Mouse (Mus musculus) frontal cortex, adult 2 months (tissue): Measurements from ENCODE around the gene Ano10. TPM values are rescaled to one million over a fixed set of nuclear protein-coding genes. Genes with fewer than 3 reads are reported as not detected.

Experiments used
- DNase-seq, 2 experiments: peaks; one replicate each; pipeline ENCODE4 v3.0.0; 2022; ENCODE audit warnings: low spot score in 1 of 2; ENCODE audit errors: extremely low spot score in 1 of 2
- polyA plus RNA-seq: library from polyadenylated mRNA; depleted of rRNA; stranded (reverse); fragments of >200 nt; gene quantifications from 2 replicates; pipeline ENCODE4 v1.2.3, GENCODE M21; 2012

Gene Ano10
- polyA plus RNA-seq, 1 experiment, result 31.5 TPM

DNA sequence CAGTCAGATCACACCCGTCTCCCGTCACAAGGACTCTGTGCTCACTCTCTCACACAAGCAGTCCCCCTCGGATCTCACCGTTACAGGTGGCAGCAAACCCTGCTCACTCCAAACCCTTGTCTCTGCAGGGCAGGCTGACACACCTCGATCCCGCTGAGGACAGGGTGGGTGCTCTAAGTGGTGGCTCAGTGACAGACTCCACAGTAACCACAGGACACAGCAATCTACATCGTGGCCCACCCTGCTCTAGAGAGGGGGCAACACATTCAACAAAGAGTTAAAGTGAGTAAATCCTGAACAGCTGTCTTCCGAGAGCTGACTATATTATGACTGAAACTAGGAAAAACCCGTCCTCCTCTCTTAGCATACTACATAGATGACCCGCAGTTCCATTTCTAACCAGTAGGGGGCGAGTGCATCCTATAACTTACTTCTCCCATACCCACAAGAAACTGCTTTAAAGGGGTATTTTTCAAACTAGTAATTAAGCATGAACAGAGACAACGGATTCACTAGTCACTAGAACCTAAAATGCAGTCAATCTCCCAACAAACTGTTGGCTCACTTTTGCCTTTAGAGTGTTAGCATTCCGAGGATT is 46.7 kb downstream of the Ano10 start:
- DNase-seq, result peak; percentile 78 to 94

DNA sequence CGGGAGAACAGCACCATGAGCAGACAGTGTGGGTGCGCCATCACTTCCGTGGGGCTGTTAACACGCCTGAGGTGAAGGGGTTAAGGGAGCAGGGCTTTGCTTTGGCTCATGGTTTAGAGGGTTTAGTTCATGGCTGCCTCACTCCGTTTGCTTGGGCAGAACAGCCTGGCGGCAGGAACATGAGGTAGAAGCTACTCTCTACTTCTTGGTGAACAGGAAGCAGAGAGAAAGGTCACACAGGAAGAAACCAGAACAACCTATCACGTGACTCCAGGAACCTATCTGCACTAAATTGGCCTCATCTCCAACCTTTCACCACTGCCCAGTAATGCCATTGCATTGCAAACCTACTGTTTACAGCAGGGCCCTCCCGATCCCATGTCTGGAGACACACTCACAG is 48.3 kb downstream of the Ano10 start:
- no peak for DNase-seq

DNA sequence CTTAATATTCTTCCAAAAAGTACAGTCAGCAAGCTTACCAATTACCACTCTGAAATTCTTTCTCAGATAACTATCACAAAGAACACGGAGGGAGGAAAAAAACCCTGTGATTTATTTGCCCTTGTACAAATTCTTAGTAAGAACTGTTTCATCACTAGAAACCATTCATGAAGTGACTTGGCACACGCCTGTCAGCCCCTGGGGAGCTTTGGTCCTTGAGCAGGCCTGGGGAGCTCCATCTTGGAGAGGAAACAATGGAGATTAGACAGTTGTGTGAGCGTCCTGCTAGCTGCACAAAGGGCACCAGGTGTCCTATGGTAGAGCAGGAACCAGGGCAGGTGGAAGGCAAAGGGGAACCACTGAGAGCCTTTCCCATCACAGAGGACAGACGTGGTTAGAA is 48.8 kb downstream of the Ano10 start:
- DNase-seq, result no peak

DNA sequence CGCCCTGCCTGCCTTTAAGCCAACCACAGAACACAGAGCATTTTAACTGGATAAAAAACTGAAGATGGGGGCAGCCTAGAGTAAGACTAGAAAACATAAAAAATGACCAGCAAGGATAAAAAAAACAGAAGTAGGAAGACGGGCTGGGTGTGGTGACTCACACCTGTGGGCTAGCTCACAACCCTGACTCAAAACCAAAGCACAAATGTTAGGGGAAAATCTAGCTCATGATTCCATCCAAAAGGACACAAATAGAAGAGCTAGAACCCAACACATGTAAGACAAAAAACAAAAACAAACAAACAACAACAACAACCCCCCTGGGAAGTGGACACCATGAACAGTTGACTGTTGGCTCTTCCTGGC is 49.4 kb downstream of the Ano10 start:
- no peak for DNase-seq

GRCm38 (mm10) chr9:122244080-122244799 is 50.0 kb downstream of the Ano10 start:
- DNase-seq, result peak in 1 of 2 experiments; percentile 85

GRCm38 (mm10) chr9:122243297-122243696 is 50.9 kb downstream of the Ano10 start:
- no peak for DNase-seq

GRCm38 (mm10) chr9:122242856-122243255 is 51.4 kb downstream of the Ano10 start:
- DNase-seq, result no peak

DNA sequence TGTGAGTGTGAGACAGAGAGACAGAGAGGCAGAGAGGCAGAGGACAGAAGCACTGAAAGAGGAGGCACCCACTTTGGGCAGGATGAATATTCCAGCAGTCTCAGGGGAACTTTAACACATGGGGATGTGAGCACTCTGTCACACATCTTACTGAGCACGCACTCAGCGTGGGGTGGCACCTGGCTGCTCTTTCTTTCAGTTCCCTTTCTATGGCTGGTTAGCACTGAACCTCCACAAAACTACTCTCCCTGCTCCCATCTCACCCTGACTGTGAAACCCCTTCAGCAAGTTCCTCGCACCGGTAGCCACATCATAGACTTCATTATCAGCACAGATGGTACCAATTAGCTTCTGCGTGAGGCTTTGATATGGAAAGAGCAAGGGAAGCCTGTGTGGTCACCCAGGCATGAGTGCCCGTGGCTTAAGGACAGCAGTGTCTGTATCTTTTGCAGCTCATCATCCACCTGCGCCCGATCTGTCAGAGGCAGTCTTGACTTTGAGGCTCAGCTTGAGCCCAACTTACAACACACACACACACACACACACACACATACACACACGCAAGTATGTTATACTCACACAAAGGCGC is 52.3 kb downstream of the Ano10 start:
- DNase-seq, result no peak

GRCm38 (mm10) chr9:122240629-122241199 is 53.5 kb downstream of the Ano10 start:
- DNase-seq, result no peak

DNA sequence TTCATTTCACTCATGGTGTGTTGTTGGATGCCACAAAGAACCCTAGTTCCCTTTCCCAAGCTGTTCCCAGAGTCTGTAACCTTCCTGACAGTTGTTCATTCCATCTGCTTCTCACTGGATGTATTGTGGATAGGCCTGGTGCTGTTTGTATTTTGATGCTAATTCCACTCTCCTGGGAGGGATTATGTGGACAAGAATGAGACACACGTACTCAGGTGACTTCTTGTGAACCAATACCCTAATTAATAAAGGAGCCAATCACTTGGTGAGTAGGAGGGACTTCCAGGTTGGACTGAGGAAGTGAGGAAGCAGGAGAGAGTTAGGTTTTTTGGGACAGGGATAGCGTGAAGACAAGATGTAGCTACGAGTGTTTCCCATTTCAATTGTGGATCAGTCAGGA is 59.5 kb downstream of the Ano10 start:
- DNase-seq, result no peak

DNA sequence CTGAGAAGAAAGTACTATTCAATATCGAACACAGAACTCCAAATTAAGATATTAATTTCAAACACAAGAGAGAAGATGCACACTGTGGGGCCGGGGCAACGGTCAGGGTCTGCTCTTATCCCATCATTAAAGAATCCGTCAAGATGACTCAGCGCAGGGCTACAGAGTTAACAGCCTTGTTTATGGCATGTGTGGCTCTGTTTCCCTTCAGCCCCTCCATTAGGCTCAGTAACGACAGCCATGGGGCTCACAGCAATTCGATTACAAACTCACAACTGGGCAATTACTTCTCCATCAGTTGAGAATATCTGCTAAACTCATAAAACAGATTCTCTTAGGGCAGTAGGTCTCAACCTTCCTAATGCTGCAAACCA is 60.3 kb downstream of the Ano10 start:
- DNase-seq, result no peak

DNA sequence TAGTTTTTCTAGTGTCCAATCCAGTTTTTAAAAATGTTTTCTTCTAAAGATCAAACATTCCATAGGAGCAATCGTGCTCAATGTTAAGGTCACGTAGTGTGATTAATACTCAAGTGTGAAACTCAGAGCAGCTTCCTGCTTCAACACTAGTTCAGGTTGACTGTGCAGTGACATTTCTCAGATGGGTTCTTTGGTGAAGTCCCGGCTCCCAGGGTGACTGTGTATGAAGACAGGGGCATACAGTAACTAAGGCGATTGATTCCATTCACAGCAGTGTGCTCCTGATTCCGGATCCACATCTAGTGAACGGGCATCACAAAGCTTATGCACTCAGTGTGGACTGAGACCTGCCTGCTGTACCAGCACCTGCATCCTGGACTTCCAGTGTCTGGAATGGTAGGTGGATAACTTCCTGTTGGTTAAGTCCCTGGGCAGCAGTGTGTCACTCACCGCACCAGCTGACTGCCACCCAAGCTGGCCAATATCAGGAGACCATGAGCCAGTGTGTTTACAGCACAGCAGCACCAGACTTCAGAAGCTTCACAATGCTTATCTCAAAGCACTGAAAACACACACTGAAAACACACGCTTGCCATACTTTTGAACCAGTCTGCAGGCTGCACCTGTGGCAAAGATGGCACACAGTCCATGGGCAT is 60.8 kb downstream of the Ano10 start:
- no peak for DNase-seq

GRCm38 (mm10) chr9:122232912-122233311 is 61.3 kb downstream of the Ano10 start:
- DNase-seq, result no peak

- no peak for DNase-seq
Measured at GRCm38 (mm10) chr9:122230701-122231100, 63.5 kb downstream of the Ano10 start.

DNA sequence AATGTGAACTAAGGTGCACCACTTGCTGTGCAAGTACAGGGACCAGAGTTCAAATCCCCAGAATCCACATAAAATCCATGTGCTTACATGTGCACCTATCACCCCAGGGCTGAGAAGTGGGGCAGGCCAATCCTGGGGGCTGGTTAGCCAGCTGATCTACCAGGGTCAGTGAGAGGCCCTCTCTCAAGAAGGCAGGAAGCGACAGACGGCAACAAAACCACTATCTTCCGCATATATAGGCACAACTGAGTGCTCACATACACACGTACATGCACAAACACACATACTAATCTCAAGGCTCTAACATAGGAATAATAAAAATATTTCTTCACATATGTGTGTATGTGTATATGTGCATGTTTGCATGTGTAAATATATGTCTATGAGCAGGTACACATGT is 67.8 kb downstream of the Ano10 start:
- DNase-seq, result no peak

- DNase-seq, result peak in 1 of 2 experiments; percentile 76
Measured at GRCm38 (mm10) chr9:122225309-122225708, 68.9 kb downstream of the Ano10 start.

DNA sequence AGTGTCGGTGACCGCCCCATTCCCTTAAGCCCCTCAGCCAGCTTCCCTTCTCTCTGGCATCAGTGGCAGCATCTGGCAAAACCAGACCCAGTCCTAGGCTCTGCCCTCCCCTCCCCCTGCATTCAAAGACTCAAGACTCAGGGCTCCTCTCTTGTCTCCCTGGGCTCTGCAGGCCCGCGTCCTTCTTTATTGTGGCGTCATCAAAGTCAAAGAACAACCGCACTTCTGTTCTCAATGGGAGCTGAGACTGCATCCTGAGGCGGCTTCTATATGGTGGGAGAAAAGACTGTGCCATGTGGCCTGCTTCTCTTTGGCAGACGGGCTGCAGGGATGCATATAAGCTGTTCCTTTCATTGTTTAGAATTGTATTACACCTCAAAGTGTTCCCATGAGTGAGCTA is 71.2 kb downstream of the Ano10 start:
- DNase-seq, result no peak

DNA sequence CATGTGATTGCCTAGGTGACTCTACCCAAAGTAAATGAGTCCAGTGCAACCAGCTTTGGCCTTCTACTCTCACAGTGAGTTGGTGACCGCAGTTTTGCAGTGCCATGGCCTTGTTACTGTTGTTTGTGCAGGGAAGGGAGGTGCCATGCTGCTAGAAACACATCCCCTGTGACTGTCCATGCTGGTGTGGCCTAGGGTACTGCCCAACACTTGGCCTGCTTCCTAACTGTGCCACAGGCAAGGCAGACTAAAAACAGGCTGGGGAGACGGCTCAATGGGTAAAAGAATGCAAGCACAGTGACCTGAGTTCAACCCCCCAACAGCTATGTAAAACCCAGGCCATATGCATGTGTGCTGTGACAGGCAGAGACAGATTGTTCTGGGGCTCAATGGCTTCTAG is 74.3 kb downstream of the Ano10 start:
- DNase-seq, result no peak

GRCm38 (mm10) chr9:122216945-122217529 is 77.2 kb downstream of the Ano10 start:
- no peak for DNase-seq

GRCm38 (mm10) chr9:122215118-122215517 is 79.1 kb downstream of the Ano10 start:
- no peak for DNase-seq

- DNase-seq, result no peak
Measured at GRCm38 (mm10) chr9:122208311-122208710, 85.9 kb downstream of the Ano10 start.
